Mouse (Mus musculus) cerebellum, adult 11-12 months (tissue): Measurements from ENCODE around the gene Ttn.
A peak's percentile ranks its signal among the peaks of the same experiment; 100 is the strongest.
"Not testable (repeated sequence)": the region's sequence is repeated elsewhere in the genome, so short reads cannot be mapped to it uniquely, and the experiment has no call there.

Experiments
- DNase-seq: peaks from one replicate; pipeline ENCODE4 v3.0.0; 2022

Gene Ttn

DNA sequence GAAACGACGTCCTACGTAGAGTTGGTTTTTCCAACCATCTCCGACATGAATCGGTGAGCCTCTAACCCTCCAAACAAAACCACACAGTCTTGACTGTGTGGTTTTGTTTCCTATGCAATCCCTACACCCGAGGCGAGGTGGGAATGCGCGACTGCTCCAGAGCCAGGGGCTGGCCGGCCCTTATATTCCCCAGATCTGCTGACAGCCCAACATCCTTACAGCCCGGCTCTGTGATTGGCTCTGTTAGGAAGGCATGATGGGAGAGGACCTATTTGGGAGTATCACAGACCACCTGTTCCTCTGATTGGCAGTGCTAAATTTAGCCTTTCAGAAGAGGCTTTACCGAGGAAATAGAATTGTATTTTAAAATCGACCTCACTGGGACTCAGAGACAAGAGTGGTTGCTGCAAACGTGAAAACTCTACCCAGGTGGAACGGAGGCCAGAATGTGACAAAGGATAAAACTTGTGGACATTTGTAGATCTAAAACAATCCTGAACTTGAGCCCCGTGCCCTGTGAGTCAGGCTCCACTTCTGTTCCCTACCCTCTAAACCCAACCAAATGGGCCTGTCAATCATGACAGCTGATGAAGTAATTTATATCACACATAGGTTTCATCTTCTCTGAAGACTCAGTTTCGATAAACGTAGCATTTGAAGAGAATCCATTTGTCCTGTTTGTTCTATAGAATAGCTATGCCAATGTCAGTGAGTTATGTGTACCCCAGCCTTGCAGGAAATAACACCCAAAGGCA lies at the start of gene Ttn:
Ttn (minus strand) TSS at position 157 of the 755 bp plus-strand sequence.
- no peak for DNase-seq

- DNase-seq, result no peak
Observed at GRCm38 (mm10) chr2:77020649-77021048, 38.3 kb upstream of the Ttn start.

- no peak for DNase-seq
Observed at GRCm38 (mm10) chr2:77017735-77018134, 35.4 kb upstream of the Ttn start.

DNA sequence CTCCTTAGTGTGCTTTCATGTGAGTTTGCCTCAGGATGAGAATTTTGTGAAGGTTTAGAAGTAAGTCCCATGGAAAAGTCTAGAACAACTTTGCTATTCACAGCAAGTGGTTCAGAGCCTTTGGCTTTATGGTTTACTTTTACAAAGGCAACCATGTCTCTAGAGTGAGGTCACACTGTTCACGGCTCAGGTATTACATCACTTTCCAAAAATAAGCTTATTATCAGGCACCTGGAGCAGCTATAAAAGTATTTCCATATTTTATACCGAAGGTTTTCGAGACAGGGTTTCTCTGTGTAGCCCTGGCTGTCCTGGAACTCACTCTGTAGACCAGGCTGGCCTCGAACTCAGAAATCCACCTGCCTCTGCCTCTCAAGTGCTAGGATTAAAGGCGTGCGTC lies 31.1 kb upstream of the Ttn start:
- DNase-seq, result not testable (repeated sequence)

DNA sequence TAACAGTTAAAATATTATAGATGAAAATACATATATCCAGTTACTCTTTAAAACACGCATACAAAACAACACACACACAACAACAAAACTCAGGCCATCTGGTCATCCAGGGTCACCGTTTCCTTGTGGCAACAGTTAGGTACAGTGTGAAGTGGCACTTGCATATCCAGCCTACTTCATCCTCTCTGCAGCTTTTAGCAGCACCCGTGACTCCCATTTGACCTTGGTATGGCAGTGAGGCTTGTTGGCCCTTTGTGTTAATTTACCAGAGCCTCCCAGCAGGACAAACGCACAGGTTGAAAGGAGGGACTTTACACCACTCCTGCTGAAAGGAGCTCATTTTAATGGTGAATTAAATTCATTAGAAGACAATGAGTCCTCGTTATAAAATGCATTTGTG lies 29.6 kb upstream of the Ttn start:
- no peak for DNase-seq

DNA sequence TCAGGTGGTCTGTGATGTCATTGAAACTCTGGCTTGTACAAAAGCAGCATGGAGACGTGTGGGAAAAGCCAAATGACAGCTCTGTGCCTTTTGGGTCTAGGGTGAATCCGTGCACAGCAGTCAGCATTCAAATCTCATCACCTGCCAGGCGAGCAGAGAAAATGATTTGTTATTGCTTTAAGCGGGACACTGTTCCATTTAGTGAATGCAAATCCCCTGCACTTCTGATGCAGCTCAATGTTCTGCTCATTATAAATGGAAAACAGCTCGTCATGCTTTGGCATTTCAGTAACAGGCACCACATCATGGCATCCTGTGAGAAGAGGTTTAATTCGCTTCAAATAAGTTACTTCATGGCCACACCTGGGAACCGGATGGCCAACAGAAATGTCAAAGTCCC lies 24.7 kb upstream of the Ttn start:
- no peak for DNase-seq

GRCm38 (mm10) chr2:77003148-77003547 lies 20.8 kb upstream of the Ttn start:
- no peak for DNase-seq

GRCm38 (mm10) chr2:76998351-76998750 lies 16.0 kb upstream of the Ttn start:
- no peak for DNase-seq

DNA sequence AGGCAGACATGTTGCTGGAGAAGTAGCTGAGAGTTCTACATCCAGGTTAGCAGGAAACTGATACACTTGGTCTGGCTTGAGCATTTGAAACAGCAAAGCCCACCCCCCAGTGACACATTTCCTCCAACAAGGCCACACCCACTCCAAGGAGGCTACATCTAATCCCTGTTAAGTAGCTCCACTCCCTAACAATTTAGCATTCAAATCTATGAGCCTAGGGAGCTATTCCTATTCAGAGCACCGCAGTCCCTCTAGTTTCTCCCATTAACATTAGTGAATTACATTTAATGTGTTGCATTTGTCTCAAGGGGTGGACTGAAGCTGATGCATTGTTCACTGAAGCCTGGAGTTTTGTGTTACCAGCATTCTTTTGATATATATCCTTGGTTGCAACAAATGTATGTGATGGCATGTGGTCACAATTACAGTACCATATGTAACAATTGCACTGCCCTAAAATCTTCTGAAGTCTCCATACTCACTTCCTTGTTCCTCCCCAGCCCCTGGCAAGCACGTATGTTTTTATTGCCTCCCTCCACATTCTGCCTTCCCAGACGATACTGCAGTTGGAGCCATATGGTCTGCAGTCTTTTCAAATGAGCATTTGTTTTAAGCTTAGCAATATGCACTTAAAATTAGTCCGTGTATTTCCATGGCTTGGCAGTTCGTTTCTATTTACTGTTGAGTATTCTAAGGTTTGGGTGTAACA lies 10.3 kb upstream of the Ttn start:
- DNase-seq, result no peak

- DNase-seq, result no peak
Observed at GRCm38 (mm10) chr2:76987317-76987716, 5.0 kb upstream of the Ttn start.

GRCm38 (mm10) chr2:76984384-76984783 lies 2.0 kb upstream of the Ttn start:
- DNase-seq, result no peak

- DNase-seq, result no peak
Observed at GRCm38 (mm10) chr2:76983601-76984000, 1.3 kb upstream of the Ttn start.

DNA sequence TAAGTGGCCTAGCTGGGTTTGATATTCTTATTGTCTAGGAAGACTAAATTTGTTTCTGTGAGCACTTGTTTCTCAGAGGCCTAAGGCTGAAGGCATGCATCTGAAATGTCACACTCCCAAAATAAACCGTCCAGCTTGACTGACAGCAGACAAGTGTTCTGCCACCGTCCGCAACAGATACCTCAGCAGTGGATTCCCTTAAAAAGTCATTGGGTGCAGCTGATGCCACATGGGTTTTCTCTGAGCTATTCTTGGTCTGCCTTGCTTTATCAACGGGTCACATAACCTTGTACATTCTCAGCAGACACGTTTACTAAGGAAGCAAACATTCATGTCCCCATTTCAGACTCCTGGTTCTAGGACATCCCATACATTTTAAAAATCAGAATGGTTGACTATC lies 630 bp downstream of the Ttn start:
- DNase-seq, result no peak

DNA sequence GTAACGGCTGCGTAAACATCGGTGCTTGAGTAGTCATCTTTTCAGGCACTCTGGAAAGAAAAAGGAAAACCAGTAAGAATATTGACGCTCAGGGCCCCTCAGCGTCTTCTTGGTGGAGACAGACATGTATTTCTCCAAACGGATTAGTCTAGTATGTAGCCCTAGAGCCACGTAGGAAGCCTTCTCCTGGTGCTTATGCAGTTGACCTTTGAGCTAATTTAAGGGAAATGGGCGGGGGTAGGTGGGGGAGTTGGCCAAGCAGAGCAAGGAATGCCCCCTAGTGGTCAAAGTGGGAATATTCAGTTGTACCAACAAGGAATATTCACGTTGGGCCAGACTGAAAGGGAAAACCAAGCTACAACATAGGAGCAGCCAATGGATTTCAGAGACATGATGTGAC lies 2.2 kb downstream of the Ttn start:
- no peak for DNase-seq

DNA sequence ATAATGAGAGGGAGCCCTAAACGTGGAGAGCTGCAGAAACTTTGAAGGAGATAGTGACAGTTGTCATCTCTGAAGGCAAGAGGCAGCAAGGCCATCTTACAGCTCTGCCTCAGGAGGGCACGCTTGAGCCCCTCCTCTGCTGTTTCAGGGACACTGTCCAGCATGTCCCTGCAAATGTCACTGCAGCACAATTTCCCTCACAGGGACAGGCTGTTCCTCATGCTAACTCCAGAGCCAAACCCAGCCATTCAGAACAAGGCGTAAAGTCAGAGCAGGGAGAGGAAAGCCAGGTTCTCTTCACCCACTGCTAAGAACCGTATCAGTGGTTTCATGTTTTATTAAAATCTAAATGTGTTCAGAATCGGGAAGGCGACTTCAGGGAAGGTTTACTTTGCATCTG lies 4.7 kb downstream of the Ttn start:
- DNase-seq, result no peak

- DNase-seq, result no peak
Observed at GRCm38 (mm10) chr2:76972051-76972450, 10.3 kb downstream of the Ttn start.

- no peak for DNase-seq
Observed at GRCm38 (mm10) chr2:76971069-76971468, 11.3 kb downstream of the Ttn start.

DNA sequence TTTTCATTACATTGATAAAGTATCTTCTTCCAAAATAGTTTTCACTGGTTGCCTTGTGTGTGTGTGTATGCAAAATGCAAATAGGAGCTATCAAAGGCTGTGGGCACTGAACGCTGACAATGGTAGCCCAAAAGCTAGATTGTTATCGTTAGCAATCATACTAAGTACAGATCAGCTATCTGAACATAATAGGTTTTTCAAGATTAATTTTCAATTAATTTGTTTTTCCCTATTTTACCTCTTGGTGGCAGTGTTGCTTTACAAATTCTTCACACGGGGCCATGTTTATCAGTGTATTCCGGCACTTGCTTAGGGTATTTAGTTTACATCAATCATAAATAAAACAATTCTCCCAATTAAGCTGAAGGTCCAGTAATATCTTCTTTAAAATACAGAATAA lies 11.7 kb downstream of the Ttn start:
- no peak for DNase-seq

DNA sequence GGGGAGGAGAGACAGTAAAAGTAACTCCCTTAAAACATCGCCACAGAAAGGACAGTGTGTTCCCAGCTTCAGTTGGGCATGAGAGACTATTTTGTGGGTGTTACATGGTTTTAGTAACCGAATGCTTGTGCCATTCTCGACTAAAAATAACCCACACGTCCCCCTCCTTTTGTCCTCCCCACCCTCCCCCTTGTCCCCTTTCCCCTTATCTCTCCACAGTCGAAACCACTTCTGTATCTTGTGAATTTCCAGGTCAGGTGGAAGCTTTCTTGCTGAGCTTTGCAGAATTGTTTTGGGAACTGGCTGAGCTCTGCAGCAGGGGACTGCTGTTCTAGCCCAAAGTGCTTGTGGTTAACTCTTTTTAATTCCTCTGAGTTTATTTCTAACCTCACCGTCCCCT lies 12.1 kb downstream of the Ttn start:
- DNase-seq, result no peak

- no peak for DNase-seq
Observed at GRCm38 (mm10) chr2:76969637-76970036, 12.7 kb downstream of the Ttn start.

GRCm38 (mm10) chr2:76968919-76969318 lies 13.4 kb downstream of the Ttn start:
- DNase-seq, result peak; percentile 55

- DNase-seq, result no peak
Observed at GRCm38 (mm10) chr2:76966582-76966981, 15.8 kb downstream of the Ttn start.

GRCm38 (mm10) chr2:76966013-76966412 lies 16.3 kb downstream of the Ttn start:
- no peak for DNase-seq

DNA sequence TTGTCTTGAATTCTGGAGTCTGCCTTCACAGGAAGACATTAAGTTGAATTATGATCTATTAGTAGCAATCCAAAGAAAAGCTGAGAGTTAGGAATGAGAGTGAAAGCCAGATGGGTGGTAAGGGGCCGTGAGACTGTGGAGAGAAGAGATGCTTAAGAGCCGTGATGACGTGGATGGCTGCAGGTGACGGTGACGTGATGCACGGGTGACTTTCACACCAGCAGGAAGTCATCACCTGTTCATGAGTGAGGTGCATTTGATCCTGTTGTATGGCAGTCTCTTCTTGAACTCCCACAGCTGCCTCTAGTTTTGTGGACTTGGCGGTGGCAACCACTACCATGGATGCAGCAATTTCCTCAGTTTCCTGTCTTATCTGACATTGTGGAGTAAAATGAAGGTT lies 16.8 kb downstream of the Ttn start:
- DNase-seq, result no peak

DNA sequence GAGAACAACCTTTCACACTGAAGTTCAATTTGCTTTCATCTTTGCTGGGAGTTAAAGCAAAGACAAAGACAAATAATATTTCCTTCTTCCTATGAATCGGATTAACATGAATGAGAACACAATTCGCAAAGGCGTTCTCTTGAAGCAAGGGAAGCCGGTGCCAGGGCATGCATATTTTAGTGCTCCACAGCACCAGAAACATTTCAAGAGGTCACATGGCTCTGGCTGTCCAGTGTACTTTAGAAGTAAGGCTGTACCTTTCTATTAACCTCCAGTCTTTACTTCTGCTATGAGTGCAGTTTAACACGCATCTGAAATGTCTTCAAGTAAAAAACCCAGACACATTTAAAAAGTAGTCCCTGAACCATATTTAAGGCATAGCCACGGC lies 20.3 kb downstream of the Ttn start:
- no peak for DNase-seq
